Mouse (Mus musculus): ENCODE data around the gene Hoxa7. TPM values are rescaled to one million over a fixed set of nuclear protein-coding genes. Genes with fewer than 3 reads are reported as not detected.
A peak's percentile ranks its signal among the peaks of the same experiment; 100 is the strongest.

Gene Hoxa7
- polyA plus RNA-seq, 1 experiment from 2014 or later = 0.59 TPM

GRCm38 (mm10) chr6:52219234-52219942, 2.3 kb downstream of the Hoxa7 start:
- H3K4me1 ChIP-seq = peaks cover 20% of the 10 kb centered on the region
- no peaks in the 10 kb centered on the region for H3K36me3 ChIP-seq
- WGBS = 29% methylated on average over 9 of the region's 9 CpGs
- no peak overlapping the region for H3K27ac ChIP-seq (replicated peaks)
- no peak overlapping the region for H3K9ac ChIP-seq
- H3K4me3 ChIP-seq = no peak overlapping the region
- H3K4me2 ChIP-seq = no peak overlapping the region
- ATAC-seq (ENCODE audit: extremely low read depth, insufficient number of reproducible peaks, low FRiP score, low TSS enrichment) = no peak
- peaks cover 100% of the 10 kb centered on the region for H3K27me3 ChIP-seq (replicated peaks)
- no peaks in the 10 kb centered on the region for H3K9me3 ChIP-seq

- Histone ChIP-seq H3K4me3 (no peak overlapping the region), H3K4me1 (peaks cover 20% of the 10 kb centered on the region), H3K27me3 (replicated peaks) (peaks cover 100% of the 10 kb centered on the region), H3K27ac (replicated peaks) (no peak overlapping the region), H3K36me3 (no peaks in the 10 kb centered on the region), H3K9ac (no peak overlapping the region), H3K4me2 (no peak overlapping the region), H3K9me3 (no peaks in the 10 kb centered on the region)
- ATAC-seq (ENCODE audit: extremely low read depth, insufficient number of reproducible peaks, low FRiP score, low TSS enrichment) = no peak
- 11% methylated on average over 14 of the region's 14 CpGs for WGBS
Measured at GRCm38 (mm10) chr6:52218643-52219215, 2.9 kb downstream of the Hoxa7 start.

- Histone ChIP-seq H3K36me3 (no peaks in the 10 kb centered on the region), H3K4me2 (peak overlapping the region; percentile 62; the same call in 1 of the 2 replicates), H3K4me1 (peaks cover 22% of the 10 kb centered on the region), H3K9ac (no peak overlapping the region), H3K27me3 (replicated peaks) (peaks cover 100% of the 10 kb centered on the region), H3K4me3 (peak overlapping the region; percentile 43), H3K27ac (replicated peaks) (no peak overlapping the region), H3K9me3 (no peaks in the 10 kb centered on the region)
- WGBS = 5% methylated on average over 23 of the region's 23 CpGs
- ATAC-seq (ENCODE audit: extremely low read depth, insufficient number of reproducible peaks, low FRiP score, low TSS enrichment) = no peak
Measured at GRCm38 (mm10) chr6:52217895-52218642, 3.6 kb downstream of the Hoxa7 start.

GRCm38 (mm10) chr6:52217459-52217768, 4.2 kb downstream of the Hoxa7 start:
- H3K27me3 ChIP-seq (replicated peaks) = peaks cover 100% of the 10 kb centered on the region
- H3K36me3 ChIP-seq = no peaks in the 10 kb centered on the region
- H3K27ac ChIP-seq (replicated peaks) = no peak overlapping the region
- H3K4me1 ChIP-seq = peaks cover 28% of the 10 kb centered on the region
- peak overlapping the region; percentile 43 for H3K4me3 ChIP-seq
- no peaks in the 10 kb centered on the region for H3K9me3 ChIP-seq
- under 1% methylated on average over 25 of the region's 25 CpGs for WGBS
- peak overlapping the region; percentile 62 for H3K4me2 ChIP-seq
- no peak overlapping the region for H3K9ac ChIP-seq
- no peak for ATAC-seq (ENCODE audit: extremely low read depth, insufficient number of reproducible peaks, low FRiP score, low TSS enrichment)

GRCm38 (mm10) chr6:52216691-52217458, 4.8 kb downstream of the Hoxa7 start:
- Histone ChIP-seq H3K27ac (replicated peaks) (no peak overlapping the region), H3K36me3 (no peaks in the 10 kb centered on the region), H3K4me1 (peaks cover 27% of the 10 kb centered on the region), H3K9ac (0 out of 2 replicates have a peak overlapping the region, but pooled peaks have one; percentile 38), H3K4me3 (peak overlapping the region; percentile 43), H3K27me3 (replicated peaks) (peaks cover 100% of the 10 kb centered on the region), H3K9me3 (no peaks in the 10 kb centered on the region), H3K4me2 (peak overlapping the region; percentile 62)
- 2% methylated on average over 60 of the region's 60 CpGs for WGBS
- no peak for ATAC-seq (ENCODE audit: extremely low read depth, insufficient number of reproducible peaks, low FRiP score, low TSS enrichment)

GRCm38 (mm10) chr6:52215771-52216535, 5.7 kb downstream of the Hoxa7 start:
- WGBS = 3% methylated on average over 30 of the region's 30 CpGs
- H3K27ac ChIP-seq (replicated peaks) = no peak overlapping the region
- peaks cover 100% of the 10 kb centered on the region for H3K27me3 ChIP-seq (replicated peaks)
- peaks cover 27% of the 10 kb centered on the region for H3K4me1 ChIP-seq
- H3K9ac ChIP-seq = no peak overlapping the region
- no peaks in the 10 kb centered on the region for H3K36me3 ChIP-seq
- no peaks in the 10 kb centered on the region for H3K9me3 ChIP-seq
- H3K4me2 ChIP-seq = peak overlapping the region; percentile 24; the same call in 1 of the 2 replicates
- H3K4me3 ChIP-seq = 0 out of 2 replicates have a peak overlapping the region, but pooled peaks have one; percentile 13
- ATAC-seq (ENCODE audit: extremely low read depth, insufficient number of reproducible peaks, low FRiP score, low TSS enrichment) = no peak

GRCm38 (mm10) chr6:52215070-52215469, 6.6 kb downstream of the Hoxa7 start:
- Histone ChIP-seq H3K27me3 (replicated peaks) (peaks cover 100% of the 10 kb centered on the region), H3K9ac (no peak overlapping the region), H3K9me3 (no peaks in the 10 kb centered on the region), H3K4me2 (no peak overlapping the region), H3K36me3 (no peaks in the 10 kb centered on the region), H3K4me1 (peaks cover 27% of the 10 kb centered on the region), H3K4me3 (no peak overlapping the region), H3K27ac (replicated peaks) (no peak overlapping the region)
- WGBS = 17% methylated on average over 3 of the region's 3 CpGs
- ATAC-seq (ENCODE audit: extremely low read depth, insufficient number of reproducible peaks, low FRiP score, low TSS enrichment) = no peak

GRCm38 (mm10) chr6:52214271-52214670, 7.4 kb downstream of the Hoxa7 start:
- no peaks in the 10 kb centered on the region for H3K9me3 ChIP-seq
- no peak overlapping the region for H3K27ac ChIP-seq (replicated peaks)
- no peak for ATAC-seq (ENCODE audit: extremely low read depth, insufficient number of reproducible peaks, low FRiP score, low TSS enrichment)
- no peaks in the 10 kb centered on the region for H3K36me3 ChIP-seq
- H3K4me3 ChIP-seq = no peak overlapping the region
- H3K4me1 ChIP-seq = peaks cover 27% of the 10 kb centered on the region
- no peak overlapping the region for H3K4me2 ChIP-seq
- WGBS = 19% methylated on average over 5 of the region's 5 CpGs
- no peak overlapping the region for H3K9ac ChIP-seq
- H3K27me3 ChIP-seq (replicated peaks) = peaks cover 100% of the 10 kb centered on the region

- H3K9ac ChIP-seq = no peak within 1 kb of the TSS
- peak within 1 kb of the TSS; percentile 53 for H3K4me2 ChIP-seq
- H3K27ac ChIP-seq (replicated peaks) = no peak within 1 kb of the TSS
- 2% methylated on average over 38 of the region's 38 CpGs for WGBS
- H3K4me1 ChIP-seq = peaks cover 32% of the 10 kb centered on the region
- H3K36me3 ChIP-seq = no peaks in the 10 kb centered on the region
- peaks cover 100% of the 10 kb centered on the region for H3K27me3 ChIP-seq (replicated peaks)
- H3K4me3 ChIP-seq = peak within 1 kb of the TSS; percentile 41
- H3K9me3 ChIP-seq = no peaks in the 10 kb centered on the region
- no peak for ATAC-seq (ENCODE audit: extremely low read depth, insufficient number of reproducible peaks, low FRiP score, low TSS enrichment)
Measured at GRCm38 (mm10) chr6:52213119-52213986, 8.3 kb downstream of the Hoxa7 start, which contains the start of the genes Hoxa3 and Gm28308. Gene Hoxa3 (minus strand): TSS chr6:52213336. Gene Gm28308 (minus strand): TSS chr6:52213339.

Measured in heart, embryonic 13.5 days (tissue).